Mouse (Mus musculus): Measurements from ENCODE around the gene Pibf1. TPM values are rescaled to one million over a fixed set of nuclear protein-coding genes. Genes with fewer than 3 reads are reported as not detected.

The Pibf1 gene
- polyA plus RNA-seq, 1 experiment from 2014 or later, result 24.8 TPM

DNA sequence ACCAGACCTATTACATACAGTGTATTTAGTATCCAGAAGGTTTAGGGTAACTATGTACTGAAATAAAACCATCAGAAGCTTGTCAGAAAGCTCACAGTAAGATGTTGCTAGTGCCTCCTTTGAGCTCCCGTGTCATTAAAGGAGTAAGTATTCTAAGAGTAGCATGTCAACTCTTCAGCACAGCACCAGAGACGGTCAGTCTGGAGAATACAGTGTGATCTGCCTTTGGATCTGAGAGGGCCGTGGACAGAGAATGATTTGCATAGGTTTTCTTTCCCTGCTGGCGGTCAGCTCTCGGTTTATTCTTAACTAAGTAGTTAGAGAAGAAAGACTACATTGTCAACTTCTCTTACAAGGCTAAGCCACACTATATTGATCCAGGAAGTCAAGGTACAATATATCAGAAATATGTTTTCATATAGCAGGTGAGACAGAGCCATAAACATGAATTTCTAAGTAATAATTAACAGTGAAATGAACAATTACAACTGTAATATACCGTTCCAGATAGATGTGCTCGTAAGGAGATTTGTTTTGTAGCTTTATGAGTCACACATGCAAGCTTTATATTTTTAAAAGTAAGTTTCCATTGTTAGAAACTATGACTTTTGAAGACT lies 119.3 kb downstream of the Pibf1 start:
- no peak overlapping the region for H3K9ac ChIP-seq (ENCODE audit: low read length)
- no peak overlapping the region for H3K27ac ChIP-seq (replicated peaks; ENCODE audit: low read depth, low read length)
- WGBS, result 89% methylated on average over 7 of the region's 7 CpGs
- DNase-seq (ENCODE audit: low spot score) (no peak), ATAC-seq (ENCODE audit: insufficient number of reproducible peaks, low FRiP score, low TSS enrichment, low read depth) (no peak)
- no peak overlapping the region for H3K4me2 ChIP-seq (ENCODE audit: low read depth, severe bottlenecking)
- no peaks in the 10 kb centered on the region for H3K9me3 ChIP-seq (ENCODE audit: control insufficient read depth, low read length)
- no peak overlapping the region for H3K4me3 ChIP-seq (ENCODE audit: low read depth, low read length)
- H3K36me3 ChIP-seq (ENCODE audit: control insufficient read depth, insufficient read depth, low read length), result no peaks in the 10 kb centered on the region
- no peaks in the 10 kb centered on the region for H3K4me1 ChIP-seq (ENCODE audit: control insufficient read depth, insufficient read depth, low read length)
- H3K27me3 ChIP-seq (ENCODE audit: control insufficient read depth, insufficient read depth, low read length), result no peaks in the 10 kb centered on the region

DNA sequence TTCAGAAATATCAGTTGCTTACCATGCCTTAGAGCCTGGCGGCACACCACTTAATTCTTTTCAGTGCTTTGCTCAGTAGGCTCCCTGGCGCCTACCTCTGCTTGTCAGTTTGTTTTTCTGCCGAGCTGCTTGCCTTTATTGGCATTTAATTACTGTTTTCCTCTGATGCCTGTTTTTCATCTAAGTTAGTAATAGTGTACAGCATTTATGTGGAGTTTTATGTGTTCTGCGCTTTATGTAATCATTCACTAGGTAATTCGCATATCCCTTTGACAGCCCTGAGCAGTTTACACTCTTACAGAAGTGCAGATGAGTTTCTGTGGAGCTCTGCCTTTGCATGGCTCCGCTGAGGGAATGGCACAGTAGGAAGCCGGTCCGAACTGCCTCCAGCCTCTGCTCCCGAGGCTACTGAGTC lies 120.5 kb downstream of the Pibf1 start:
- no peak overlapping the region for H3K4me3 ChIP-seq (ENCODE audit: low read depth, low read length)
- H3K36me3 ChIP-seq (ENCODE audit: control insufficient read depth, insufficient read depth, low read length), result no peaks in the 10 kb centered on the region
- H3K27me3 ChIP-seq (ENCODE audit: control insufficient read depth, insufficient read depth, low read length), result no peaks in the 10 kb centered on the region
- H3K9me3 ChIP-seq (ENCODE audit: control insufficient read depth, low read length), result no peaks in the 10 kb centered on the region
- DNase-seq (ENCODE audit: low spot score) (peak; percentile 56), ATAC-seq (ENCODE audit: insufficient number of reproducible peaks, low FRiP score, low TSS enrichment, low read depth) (peak; percentile 76)
- WGBS, result 3% methylated on average over 9 of the region's 9 CpGs
- H3K9ac ChIP-seq (ENCODE audit: low read length), result no peak overlapping the region
- H3K4me1 ChIP-seq (ENCODE audit: control insufficient read depth, insufficient read depth, low read length), result no peaks in the 10 kb centered on the region
- H3K4me2 ChIP-seq (ENCODE audit: low read depth, severe bottlenecking), result peak overlapping the region; percentile 24; the same call in 1 of the 2 replicates
- no peak overlapping the region for H3K27ac ChIP-seq (replicated peaks; ENCODE audit: low read depth, low read length)

DNA sequence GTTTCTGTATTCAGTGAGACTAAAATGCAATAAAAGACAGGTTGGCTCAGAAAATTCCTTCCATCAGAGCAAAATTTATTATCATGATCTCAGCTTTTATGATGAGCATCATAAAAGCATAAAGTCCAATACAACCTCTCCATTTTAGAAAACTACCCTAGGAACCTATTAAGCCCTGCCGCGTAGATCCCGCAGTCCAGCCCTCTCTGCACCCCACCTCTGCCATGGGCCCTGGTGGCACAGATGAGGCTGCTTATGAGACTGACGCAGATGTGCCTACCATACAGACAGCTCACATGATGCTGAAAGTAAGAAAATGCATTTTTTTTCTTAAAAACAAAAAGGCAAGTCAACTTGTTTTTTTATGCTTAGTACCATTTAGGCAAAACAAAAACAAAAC lies 126.7 kb downstream of the Pibf1 start:
- WGBS, result 94% methylated on average over 4 of the region's 4 CpGs
- H3K9ac ChIP-seq (ENCODE audit: low read length), result no peak overlapping the region
- H3K36me3 ChIP-seq (ENCODE audit: control insufficient read depth, insufficient read depth, low read length), result no peaks in the 10 kb centered on the region
- H3K27me3 ChIP-seq (ENCODE audit: control insufficient read depth, insufficient read depth, low read length), result no peaks in the 10 kb centered on the region
- no peak overlapping the region for H3K27ac ChIP-seq (replicated peaks; ENCODE audit: low read depth, low read length)
- H3K4me1 ChIP-seq (ENCODE audit: control insufficient read depth, insufficient read depth, low read length), result no peaks in the 10 kb centered on the region
- H3K4me3 ChIP-seq (ENCODE audit: low read depth, low read length), result no peak overlapping the region
- no peak for DNase-seq (ENCODE audit: low spot score)
- H3K4me2 ChIP-seq (ENCODE audit: low read depth, severe bottlenecking), result no peak overlapping the region
- H3K9me3 ChIP-seq (ENCODE audit: control insufficient read depth, low read length), result no peaks in the 10 kb centered on the region
- ATAC-seq (ENCODE audit: insufficient number of reproducible peaks, low FRiP score, low TSS enrichment, low read depth), result no peak

DNA sequence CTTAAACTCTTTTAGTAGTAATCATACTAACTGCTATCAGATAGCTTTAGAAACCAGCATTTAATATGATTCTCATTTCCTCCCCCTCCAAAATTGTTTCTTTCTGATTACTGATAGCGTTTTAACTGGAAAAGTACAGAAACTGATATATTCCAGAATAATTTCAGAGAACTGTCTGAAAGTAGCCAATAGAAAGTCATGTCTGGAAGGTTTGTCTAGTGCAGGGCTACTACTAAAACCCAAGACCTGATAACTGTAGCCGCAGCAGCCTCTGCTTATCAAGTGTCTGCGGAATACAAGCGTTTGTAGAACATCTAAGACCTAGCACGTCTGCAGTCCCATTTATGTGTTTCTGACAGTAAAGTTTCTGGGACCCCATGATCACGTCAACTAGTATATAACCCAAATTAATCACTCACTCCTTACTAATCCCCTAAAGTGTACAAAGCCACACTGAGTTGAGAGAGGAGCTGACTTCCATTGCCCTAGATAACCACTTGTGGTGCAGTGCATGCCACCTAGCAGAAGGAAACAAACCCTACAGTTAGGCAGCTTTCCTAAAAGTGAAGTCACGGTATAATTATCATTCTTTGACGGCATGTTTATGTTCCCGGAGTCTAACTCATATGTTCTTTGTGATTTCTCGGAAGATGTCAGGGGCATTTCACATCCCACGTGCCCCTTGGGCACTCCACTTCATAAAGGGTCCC lies 130.0 kb downstream of the Pibf1 start:
- no peaks in the 10 kb centered on the region for H3K36me3 ChIP-seq (ENCODE audit: control insufficient read depth, insufficient read depth, low read length)
- DNase-seq (ENCODE audit: low spot score), result no peak
- H3K4me3 ChIP-seq (ENCODE audit: low read depth, low read length), result no peak overlapping the region
- 91% methylated on average over 11 of the region's 11 CpGs for WGBS
- ATAC-seq (ENCODE audit: insufficient number of reproducible peaks, low FRiP score, low TSS enrichment, low read depth), result no peak
- no peak overlapping the region for H3K4me2 ChIP-seq (ENCODE audit: low read depth, severe bottlenecking)
- no peaks in the 10 kb centered on the region for H3K4me1 ChIP-seq (ENCODE audit: control insufficient read depth, insufficient read depth, low read length)
- no peaks in the 10 kb centered on the region for H3K27me3 ChIP-seq (ENCODE audit: control insufficient read depth, insufficient read depth, low read length)
- H3K9me3 ChIP-seq (ENCODE audit: control insufficient read depth, low read length), result no peaks in the 10 kb centered on the region
- no peak overlapping the region for H3K27ac ChIP-seq (replicated peaks; ENCODE audit: low read depth, low read length)
- H3K9ac ChIP-seq (ENCODE audit: low read length), result no peak overlapping the region

DNA sequence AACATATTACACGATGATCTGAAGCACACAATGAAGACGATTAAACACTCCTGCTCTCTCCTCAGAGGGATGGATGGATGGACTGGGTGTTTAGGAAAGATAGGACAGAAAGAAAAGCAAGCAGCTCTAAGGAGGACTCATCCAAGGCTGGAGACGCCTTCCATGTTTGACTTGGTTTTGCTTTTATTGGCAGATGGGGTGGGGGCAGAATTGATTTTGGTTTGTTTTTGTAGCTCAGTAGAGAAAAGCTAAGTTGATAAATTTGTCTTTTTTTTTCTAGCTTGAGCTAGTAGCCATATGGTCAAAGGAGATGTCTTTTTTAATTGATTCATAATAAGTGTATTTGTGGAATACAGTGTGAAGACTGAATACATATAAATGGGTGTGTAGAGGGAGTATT lies 133.8 kb downstream of the Pibf1 start:
- H3K27me3 ChIP-seq (ENCODE audit: control insufficient read depth, insufficient read depth, low read length), result no peaks in the 10 kb centered on the region
- H3K27ac ChIP-seq (replicated peaks; ENCODE audit: low read depth, low read length), result no peak overlapping the region
- H3K4me3 ChIP-seq (ENCODE audit: low read depth, low read length), result no peak overlapping the region
- WGBS, result 91% methylated on average over 3 of the region's 3 CpGs
- no peak for ATAC-seq (ENCODE audit: insufficient number of reproducible peaks, low FRiP score, low TSS enrichment, low read depth)
- no peaks in the 10 kb centered on the region for H3K9me3 ChIP-seq (ENCODE audit: control insufficient read depth, low read length)
- no peaks in the 10 kb centered on the region; the same call in 1 of the 2 replicates for H3K36me3 ChIP-seq (ENCODE audit: control insufficient read depth, insufficient read depth, low read length)
- H3K4me2 ChIP-seq (ENCODE audit: low read depth, severe bottlenecking), result no peak overlapping the region
- no peak for DNase-seq (ENCODE audit: low spot score)
- no peaks in the 10 kb centered on the region for H3K4me1 ChIP-seq (ENCODE audit: control insufficient read depth, insufficient read depth, low read length)
- no peak overlapping the region for H3K9ac ChIP-seq (ENCODE audit: low read length)

DNA sequence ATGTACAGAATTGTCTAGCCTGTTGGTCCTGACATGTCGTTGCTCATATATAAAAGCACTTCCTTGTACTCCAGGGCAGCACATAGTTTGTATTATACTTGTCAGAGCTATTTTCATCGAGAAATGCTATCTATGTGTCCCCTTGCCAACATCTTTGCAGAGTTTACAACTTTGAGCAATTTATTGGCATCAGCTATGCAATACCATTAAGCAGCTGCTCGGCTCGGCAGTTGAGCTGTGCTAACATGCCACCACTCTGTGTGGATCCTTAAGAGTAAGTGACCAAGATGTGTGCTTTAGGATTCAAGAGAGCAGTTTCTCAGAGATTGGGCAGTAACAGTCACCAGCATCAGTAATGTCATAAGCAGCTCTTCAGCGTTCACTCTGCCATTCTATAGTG lies 137.9 kb downstream of the Pibf1 start:
- 88% methylated on average over 5 of the region's 5 CpGs for WGBS
- no peak overlapping the region for H3K4me3 ChIP-seq (ENCODE audit: low read depth, low read length)
- no peaks in the 10 kb centered on the region; the same call in 1 of the 2 replicates for H3K36me3 ChIP-seq (ENCODE audit: control insufficient read depth, insufficient read depth, low read length)
- no peak overlapping the region for H3K4me2 ChIP-seq (ENCODE audit: low read depth, severe bottlenecking)
- no peaks in the 10 kb centered on the region for H3K27me3 ChIP-seq (ENCODE audit: control insufficient read depth, insufficient read depth, low read length)
- no peaks in the 10 kb centered on the region for H3K4me1 ChIP-seq (ENCODE audit: control insufficient read depth, insufficient read depth, low read length)
- no peak for ATAC-seq (ENCODE audit: insufficient number of reproducible peaks, low FRiP score, low TSS enrichment, low read depth)
- H3K9me3 ChIP-seq (ENCODE audit: control insufficient read depth, low read length), result no peaks in the 10 kb centered on the region
- H3K9ac ChIP-seq (ENCODE audit: low read length), result no peak overlapping the region
- DNase-seq (ENCODE audit: low spot score), result no peak
- H3K27ac ChIP-seq (replicated peaks; ENCODE audit: low read depth, low read length), result no peak overlapping the region

DNA sequence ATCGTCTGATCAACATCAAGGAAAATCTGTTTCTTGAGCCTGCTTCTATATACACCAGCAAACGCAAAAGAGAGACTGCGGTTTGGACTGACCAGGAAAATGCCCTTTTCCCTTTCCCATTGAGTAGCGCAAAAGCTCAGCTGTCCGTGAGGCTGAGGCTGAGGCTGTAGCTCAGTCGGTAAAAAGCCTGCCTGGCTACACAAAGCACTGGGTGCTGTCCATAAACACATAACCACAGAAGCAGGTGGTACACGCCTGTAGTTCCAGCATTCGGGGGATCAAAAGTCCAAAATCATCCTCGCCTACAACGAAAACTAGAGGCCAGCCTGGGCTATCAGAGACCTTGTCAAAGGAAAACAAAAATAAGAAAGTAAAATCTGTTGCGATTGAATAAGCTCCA lies 141.3 kb downstream of the Pibf1 start:
- Histone ChIP-seq H3K9me3 (ENCODE audit: control insufficient read depth, low read length) (no peaks in the 10 kb centered on the region), H3K9ac (ENCODE audit: low read length) (no peak overlapping the region), H3K4me2 (ENCODE audit: low read depth, severe bottlenecking) (no peak overlapping the region), H3K27ac (replicated peaks; ENCODE audit: low read depth, low read length) (no peak overlapping the region), H3K27me3 (ENCODE audit: control insufficient read depth, insufficient read depth, low read length) (no peaks in the 10 kb centered on the region), H3K36me3 (ENCODE audit: control insufficient read depth, insufficient read depth, low read length) (no peaks in the 10 kb centered on the region; the same call in 1 of the 2 replicates), H3K4me1 (ENCODE audit: control insufficient read depth, insufficient read depth, low read length) (no peaks in the 10 kb centered on the region), H3K4me3 (ENCODE audit: low read depth, low read length) (no peak overlapping the region)
- DNase-seq (ENCODE audit: low spot score), result no peak
- 88% methylated on average over 11 of the region's 11 CpGs for WGBS
- ATAC-seq (ENCODE audit: insufficient number of reproducible peaks, low FRiP score, low TSS enrichment, low read depth), result no peak

DNA sequence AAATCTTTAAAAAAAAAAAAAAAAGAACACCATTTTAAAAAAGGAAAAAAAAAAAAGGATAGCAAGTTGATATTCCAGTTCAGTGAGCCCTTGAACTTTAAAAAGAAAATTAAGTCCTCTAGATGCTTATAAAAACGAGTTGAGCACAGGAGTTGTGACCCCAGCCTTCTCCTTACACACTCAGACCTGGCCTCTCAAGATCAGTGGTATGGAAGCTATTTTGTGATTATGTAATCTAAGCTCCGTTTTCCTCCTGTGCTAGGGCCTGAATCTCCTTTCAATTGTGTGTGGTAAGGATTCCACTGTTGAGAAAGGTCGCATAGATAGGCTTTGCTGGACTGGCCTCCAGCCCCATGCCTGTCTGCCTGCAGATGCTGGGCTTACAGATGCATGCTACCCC lies 145.3 kb downstream of the Pibf1 start:
- DNase-seq (ENCODE audit: low spot score) (no peak), ATAC-seq (ENCODE audit: insufficient number of reproducible peaks, low FRiP score, low TSS enrichment, low read depth) (no peak)
- H3K9me3 ChIP-seq (ENCODE audit: control insufficient read depth, low read length), result no peaks in the 10 kb centered on the region
- no peak overlapping the region for H3K4me2 ChIP-seq (ENCODE audit: low read depth, severe bottlenecking)
- 86% methylated on average over 3 of the region's 3 CpGs for WGBS
- H3K27me3 ChIP-seq (ENCODE audit: control insufficient read depth, insufficient read depth, low read length), result no peaks in the 10 kb centered on the region
- H3K36me3 ChIP-seq (ENCODE audit: control insufficient read depth, insufficient read depth, low read length), result no peaks in the 10 kb centered on the region
- no peak overlapping the region for H3K27ac ChIP-seq (replicated peaks; ENCODE audit: low read depth, low read length)
- H3K4me3 ChIP-seq (ENCODE audit: low read depth, low read length), result no peak overlapping the region
- H3K4me1 ChIP-seq (ENCODE audit: control insufficient read depth, insufficient read depth, low read length), result no peaks in the 10 kb centered on the region
- H3K9ac ChIP-seq (ENCODE audit: low read length), result no peak overlapping the region
